Mouse (Mus musculus): ENCODE measurements around the gene Serp2.

GRCm38 (mm10) chr14:76511971-76512370 is 44.7 kb downstream of the Serp2 start:
- no peak for TF ChIP-seq CTCF (IDR thresholded peaks at IDR 0.05; ENCODE audit: insufficient read depth, low read depth, low read length)
- TF ChIP-seq POLR2A (IDR thresholded peaks at IDR 0.05; ENCODE audit: insufficient read depth, low read depth, low read length) = no peak

Measured in olfactory bulb, adult 2 months (tissue).